Mouse (Mus musculus) liver, adult 2 months (tissue): ENCODE measurements around the gene Llgl1. TPM values are rescaled to one million over a fixed set of nuclear protein-coding genes. Genes with fewer than 3 reads are reported as not detected.

ENCODE experiments used
- DNase-seq: peaks from one replicate; pipeline ENCODE4 v3.0.0-alpha.2; 2011; ENCODE audit warnings: low read depth, low spot score; ENCODE audit errors: extremely low read depth
- H3K27ac ChIP-seq: fragments of 200-500 bp; replicated peaks from 2 replicates; pipeline ENCODE4 v1.5.1; 2012; ENCODE audit warnings: low read depth, mild to moderate bottlenecking, control low read depth, inconsistent platforms, low read length; ENCODE audit not compliant: insufficient read depth
- H3K27me3 ChIP-seq: fragments of 200-500 bp; 2 replicates; pipeline ENCODE4 v1.6.1; 2012; ENCODE audit warnings: mild to moderate bottlenecking, moderate library complexity, low read length, inconsistent platforms; ENCODE audit not compliant: control insufficient read depth, insufficient read depth
- H3K36me3 ChIP-seq: fragments of 200-500 bp; 2 replicates; pipeline ENCODE4 v1.6.1; 2012; ENCODE audit warnings: low read length, inconsistent platforms; ENCODE audit not compliant: control insufficient read depth, insufficient read depth
- H3K4me1 ChIP-seq: fragments of 200-500 bp; 2 replicates; pipeline ENCODE4 v1.6.1; 2011; ENCODE audit warnings: low read length; ENCODE audit not compliant: control insufficient read depth, insufficient read depth
- H3K4me3 ChIP-seq: fragments of 200-500 bp; 2 replicates; pipeline ENCODE4 v1.5.1; 2011; ENCODE audit warnings: low read depth, mild to moderate bottlenecking, control low read depth, low read length, moderate library complexity; ENCODE audit not compliant: insufficient read depth
- H3K79me2 ChIP-seq: fragments of 200-500 bp; 2 replicates; pipeline ENCODE4 v1.6.1; 2012; ENCODE audit warnings: inconsistent platforms, mild to moderate bottlenecking, low read length, moderate library complexity; ENCODE audit not compliant: control insufficient read depth, insufficient read depth
- H3K9ac ChIP-seq: fragments of 200-500 bp; 2 replicates; pipeline ENCODE4 v1.6.1; 2012; ENCODE audit warnings: low read depth, mild to moderate bottlenecking, control low read depth, inconsistent platforms, low read length
- CTCF ChIP-seq: fragments of 200-500 bp; IDR thresholded peaks from 2 replicates; pipeline ENCODE4 v1.5.1; 2011; ENCODE audit warnings: low read depth, low read length, control low read depth
- POLR2A ChIP-seq: fragments of 200-500 bp; IDR thresholded peaks from 2 replicates; pipeline ENCODE4 v1.6.1; 2011; ENCODE audit warnings: low read length, control low read depth; ENCODE audit not compliant: insufficient read depth; ENCODE audit errors: extremely low read depth
- WGBS: fragments of 180-500 bp; shearing (Covaris S2); methylation state at CpG from one replicate; pipeline ENCODE4 v1.1.7; 2018; 5-methylcytosine and 5-hydroxymethylcytosine counted together
- polyA plus RNA-seq: library from polyadenylated mRNA; depleted of rRNA; stranded (reverse); fragments of >200 nt; gene quantifications from 2 replicates; pipeline ENCODE4 v1.2.3, GENCODE M21; 2012
- total RNA-seq: library from RNA; depleted of rRNA; stranded (reverse); fragments of >200 nt; gene quantifications from 2 replicates; pipeline ENCODE4 v1.2.3, GENCODE M21; 2014

The Llgl1 gene
- total and polyA plus RNA-seq, 2 experiments: 2.7 to 11.5 TPM

DNA sequence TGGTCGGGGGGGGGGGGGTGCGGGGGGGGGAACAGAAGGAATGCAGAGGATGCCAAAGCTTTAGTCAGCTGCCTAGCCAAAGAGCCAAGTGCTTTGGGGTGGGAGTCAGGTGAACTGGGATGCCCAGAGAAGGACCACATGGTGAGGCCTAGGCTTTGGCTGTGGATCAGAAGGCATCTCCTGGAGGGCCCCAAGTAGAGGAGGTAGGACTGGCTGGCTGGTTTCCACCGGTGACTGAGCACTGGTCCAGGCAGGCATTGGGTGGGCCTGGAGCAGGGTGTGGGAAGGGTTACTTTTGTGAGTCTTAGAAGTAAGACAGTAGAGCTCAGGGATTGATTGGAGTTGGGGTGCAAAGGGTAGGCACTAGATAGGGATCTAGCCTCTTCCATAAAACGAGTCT is 2.1 kb downstream of the Llgl1 start:
- Histone ChIP-seq H3K79me2 (peaks cover 8% of the 10 kb centered on the region; the same call in 1 of the 2 replicates), H3K27ac (no peak overlapping the region), H3K27me3 (no peaks in the 10 kb centered on the region), H3K4me1 (peaks cover 3% of the 10 kb centered on the region), H3K36me3 (no peaks in the 10 kb centered on the region), H3K9ac (no peak overlapping the region), H3K4me3 (no peak overlapping the region)
- no peak for DNase-seq
- TF ChIP-seq CTCF (no peak), POLR2A (no peak)
- WGBS: 82% methylated on average over 4 of the region's 4 CpGs

GRCm38 (mm10) chr11:60703131-60703530 is 3.6 kb downstream of the Llgl1 start:
- no peak overlapping the region for H3K4me3 ChIP-seq
- WGBS: 55% methylated on average over 4 of the region's 4 CpGs

GRCm38 (mm10) chr11:60704023-60704880 is 4.7 kb downstream of the Llgl1 start:
- H3K27me3 ChIP-seq: no peaks in the 10 kb centered on the region
- no peak overlapping the region for H3K9ac ChIP-seq
- H3K79me2 ChIP-seq: peaks cover 8% of the 10 kb centered on the region; the same call in 1 of the 2 replicates
- H3K4me3 ChIP-seq: no peak overlapping the region
- H3K4me1 ChIP-seq: peaks cover 8% of the 10 kb centered on the region
- TF ChIP-seq POLR2A: no peak
- TF ChIP-seq CTCF: no peak
- WGBS: 92% methylated on average over 19 of the region's 19 CpGs
- no peaks in the 10 kb centered on the region for H3K36me3 ChIP-seq
- DNase-seq: no peak
- H3K27ac ChIP-seq: no peak overlapping the region

More at GRCm38 (mm10) chr11:60703131-60703530, 3.6 kb downstream of the Llgl1 start:
- no peak for TF ChIP-seq POLR2A
- TF ChIP-seq CTCF: peak; percentile 83
- Histone ChIP-seq H3K27ac (no peak overlapping the region), H3K27me3 (no peaks in the 10 kb centered on the region), H3K36me3 (no peaks in the 10 kb centered on the region), H3K79me2 (peaks cover 8% of the 10 kb centered on the region; the same call in 1 of the 2 replicates), H3K9ac (no peak overlapping the region), H3K4me1 (peaks cover 8% of the 10 kb centered on the region)
- peak; percentile 32 for DNase-seq

GRCm38 (mm10) chr11:60705255-60705654 is 5.7 kb downstream of the Llgl1 start:
- no peak for DNase-seq
- H3K36me3 ChIP-seq: no peaks in the 10 kb centered on the region

DNA sequence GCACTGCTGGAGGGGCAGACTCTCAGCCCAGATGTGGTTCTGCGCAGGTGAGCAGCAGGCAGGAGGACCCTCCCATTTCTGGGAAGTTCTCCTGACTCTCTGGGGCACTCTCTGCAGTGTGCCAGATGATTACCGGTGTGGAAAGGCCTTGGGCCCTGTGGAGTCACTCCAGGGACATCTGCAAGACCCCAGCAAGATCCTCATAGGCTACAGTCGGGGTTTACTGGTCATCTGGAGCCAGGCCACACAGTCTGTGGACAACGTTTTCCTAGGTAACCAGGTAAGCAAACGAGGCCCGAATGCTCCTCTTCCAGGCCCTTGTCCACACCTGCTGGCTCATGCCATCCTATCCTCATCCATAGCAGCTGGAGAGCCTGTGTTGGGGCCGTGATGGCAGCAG is 6.6 kb downstream of the Llgl1 start:
- Histone ChIP-seq H3K79me2 (no peaks in the 10 kb centered on the region; the same call in 1 of the 2 replicates), H3K36me3 (no peaks in the 10 kb centered on the region), H3K27ac (no peak overlapping the region), H3K27me3 (no peaks in the 10 kb centered on the region), H3K4me1 (peaks cover 6% of the 10 kb centered on the region; the same call in 1 of the 2 replicates), H3K9ac (no peak overlapping the region), H3K4me3 (no peak overlapping the region)
- no peak for TF ChIP-seq POLR2A
- TF ChIP-seq CTCF: no peak
- WGBS: 95% methylated on average over 7 of the region's 7 CpGs
- no peak for DNase-seq

More at GRCm38 (mm10) chr11:60705255-60705654, 5.7 kb downstream of the Llgl1 start:
- no peak overlapping the region for H3K27ac ChIP-seq
- whole genome bisulfite sequencing: 92% methylated on average over 3 of the region's 3 CpGs
- H3K4me1 ChIP-seq: peaks cover 7% of the 10 kb centered on the region
- no peaks in the 10 kb centered on the region for H3K27me3 ChIP-seq
- H3K9ac ChIP-seq: no peak overlapping the region
- no peak for TF ChIP-seq POLR2A
- no peak for TF ChIP-seq CTCF
- H3K4me3 ChIP-seq: no peak overlapping the region
- H3K79me2 ChIP-seq: peaks cover under 1% of the 10 kb centered on the region; the same call in 1 of the 2 replicates
